Comparison of ENCODE assay signal across 5 mouse cellular contexts in genomic region chr16:33139061-33139460, GRCm38 (mm10). TPM values are rescaled to one million over a fixed set of nuclear protein-coding genes. Genes with fewer than 3 reads are reported as not detected.
DNase-seq lines count a peak whose midpoint lies in the region; TF ChIP-seq lines count a peak whose summit lies in the region.
"Not testable (repeated sequence)": the region's sequence is repeated elsewhere in the genome, so short reads cannot be mapped to it uniquely, and the experiment has no call there.

No protein-coding gene starts in this region.

- not testable (repeated sequence) for H3K4me1 ChIP-seq in kidney, adult 2 months (ENCODE audit: control insufficient read depth, insufficient read depth, low read length)

- TF ChIP-seq POLR2A in kidney, adult 2 months (IDR thresholded peaks at IDR 0.05; ENCODE audit: low read depth, low read length) = not testable (repeated sequence)

- H3K27ac ChIP-seq in kidney, adult 2 months (ENCODE audit: insufficient read depth, low read depth, low read length) = not testable (repeated sequence)

- not testable (repeated sequence) for H3K27me3 ChIP-seq in kidney, adult 2 months (replicated peaks; ENCODE audit: control insufficient read depth, insufficient read depth, low read length)

- not testable (repeated sequence) for TF ChIP-seq CTCF in kidney, adult 2 months (conservative IDR thresholded peaks at IDR 0.05; ENCODE audit: insufficient read depth, insufficient read length, low read depth, low read length)

- H3K36me3 ChIP-seq in kidney, adult 2 months (ENCODE audit: control insufficient read depth, insufficient read depth, low read length) = not testable (repeated sequence)

- WGBS in kidney, adult 2 months = 52% methylated on average over 6 of the region's 7 CpGs

- H3K4me3 ChIP-seq in kidney, adult 2 months (ENCODE audit: insufficient read depth, low read depth, low read length) = not testable (repeated sequence)

- peak; percentile 37 for DNase-seq in kidney, adult 11 months
- DNase-seq in kidney, adult 2 months = peak; percentile 51
- DNase-seq in kidney, adult 8-10 months = peak; percentile 28 to 36
- DNase-seq in kidney, adult 9 months = peak; percentile 50
- peak; percentile 16 to 20 for DNase-seq in kidney, postnatal 36 days

RNA-seq across cellular contexts. Expression of gene Osbpl11, which starts 45.8 kb away (rescaled TPM):
- 14.1 and 14.7 TPM in 2 replicates for polyA plus RNA-seq in kidney, adult 2 months (2012; rRNA removed)
